Mouse (Mus musculus): ENCODE results near the gene Alpk3. TPM values are rescaled to one million over a fixed set of nuclear protein-coding genes. Genes with fewer than 3 reads are reported as not detected.

Alpk3 gene
- total and polyA plus RNA-seq, 3 experiments: under 0.01 to 0.03 TPM; not detected in 1

GRCm38 (mm10) chr7:81073273-81073672 is 15.9 kb downstream of the Alpk3 start:
- peaks cover 2 to 3% of the 10 kb centered on the region in 2 experiments; a peak in 2 of 4 replicates for H3K4me1 ChIP-seq (ENCODE audit: control insufficient read depth in 1 of 2, insufficient read depth in 2 of 2, low read length in 2 of 2)

DNA sequence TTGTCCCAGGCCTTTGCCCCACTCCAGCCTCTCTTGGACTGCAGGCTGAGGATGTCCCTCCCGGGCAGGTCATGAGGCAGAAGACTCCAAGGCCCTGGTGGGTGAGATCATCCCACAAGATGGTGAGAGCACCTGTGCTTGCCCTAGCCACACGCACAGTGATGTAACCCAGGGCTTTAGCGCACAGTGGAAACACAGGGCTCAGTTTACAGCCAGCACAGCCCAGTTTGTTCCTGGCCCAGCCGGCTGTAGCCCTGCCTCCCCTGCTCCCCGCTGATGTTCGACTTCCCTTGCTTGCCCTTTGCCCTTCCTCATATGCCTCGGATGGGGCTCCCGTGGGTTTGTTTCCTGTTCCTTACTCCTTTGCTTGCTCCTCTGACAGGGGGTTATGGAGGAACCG is 17.1 kb downstream of the Alpk3 start:
- H3K4me1 ChIP-seq (ENCODE audit: control insufficient read depth in 1 of 2, insufficient read depth in 2 of 2, low read length in 2 of 2): peaks cover 2 to 3% of the 10 kb centered on the region in 2 experiments; a peak in 2 of 4 replicates
- H3K9ac ChIP-seq (ENCODE audit: control insufficient read depth, low read depth, low read length, poor library complexity, severe bottlenecking): no peak overlapping the region
- no peaks in the 10 kb centered on the region for H3K9me3 ChIP-seq (replicated peaks; ENCODE audit: insufficient read depth, low read length)
- DNase-seq (ENCODE audit: low read depth, low spot score): no peak
- no peaks in the 10 kb centered on the region for H3K36me3 ChIP-seq (ENCODE audit: control insufficient read depth in 1 of 2, insufficient read depth in 2 of 2, low read length in 2 of 2)
- no peak overlapping the region for H3K27ac ChIP-seq (ENCODE audit: control insufficient read depth, low read depth, low read length)
- no peaks in the 10 kb centered on the region for H3K79me2 ChIP-seq (ENCODE audit: control insufficient read depth, insufficient read depth, low read length, poor library complexity)
- no peak for TF ChIP-seq TBP (IDR thresholded peaks at IDR 0.05; ENCODE audit: low read depth, low read length)
- TF ChIP-seq EP300 (IDR thresholded peaks at IDR 0.05; ENCODE audit: low read depth in 1 of 2, low read length in 2 of 2): no peak
- no peak for TF ChIP-seq USF1 (IDR thresholded peaks at IDR 0.05; ENCODE audit: low read depth, low read length)
- no peak for TF ChIP-seq RAD21 (IDR thresholded peaks at IDR 0.05; ENCODE audit: low read depth, low read length)
- TF ChIP-seq ZMIZ1 (IDR thresholded peaks at IDR 0.05; ENCODE audit: low read depth, low read length): no peak
- TF ChIP-seq MYC (IDR thresholded peaks at IDR 0.05; ENCODE audit: low read depth, low read length): no peak
- TF ChIP-seq POLR2AphosphoS5 (IDR thresholded peaks at IDR 0.05; ENCODE audit: borderline replicate concordance, low read depth, low read length): no peak
- TF ChIP-seq CHD2 (IDR thresholded peaks at IDR 0.05; ENCODE audit: low read length): no peak
- TF ChIP-seq MYB (IDR thresholded peaks at IDR 0.05; ENCODE audit: low read depth, low read length): no peak
- no peak for TF ChIP-seq CHD1 (IDR thresholded peaks at IDR 0.05; ENCODE audit: low read depth, low read length)
- no peak for TF ChIP-seq USF2 (IDR thresholded peaks at IDR 0.05; ENCODE audit: borderline replicate concordance in 1 of 2, insufficient read depth in 1 of 2, low read depth in 1 of 2, low read length in 2 of 2)
- TF ChIP-seq ELF1 (IDR thresholded peaks at IDR 0.05; ENCODE audit: low read depth, low read length): no peak
- no peak for TF ChIP-seq GABPA (IDR thresholded peaks at IDR 0.05; ENCODE audit: low read depth, low read length)
- no peak overlapping the region for H3K4me3 ChIP-seq (ENCODE audit: control insufficient read depth in 1 of 2, insufficient read depth in 1 of 2, low read depth in 2 of 2, low read length in 2 of 2)
- H3K27me3 ChIP-seq (ENCODE audit: control insufficient read depth in 1 of 2, insufficient read depth in 2 of 2, low read length in 2 of 2): peaks cover 9 to 11% of the 10 kb centered on the region in 2 experiments

More at GRCm38 (mm10) chr7:81073273-81073672, 15.9 kb downstream of the Alpk3 start:
- H3K4me3 ChIP-seq (ENCODE audit: control insufficient read depth in 1 of 2, insufficient read depth in 1 of 2, low read depth in 2 of 2, low read length in 2 of 2): no peak overlapping the region
- H3K27ac ChIP-seq (ENCODE audit: control insufficient read depth, low read depth, low read length): no peak overlapping the region
- TF ChIP-seq SMC3 (IDR thresholded peaks at IDR 0.05; ENCODE audit: low read depth, low read length) (peak; percentile 15; the same call in 1 of the 2 replicates), CTCF (IDR thresholded peaks at IDR 0.05 in 2 of 3, conservative IDR thresholded peaks at IDR 0.05 in 1 of 3; ENCODE audit: control insufficient read depth in 1 of 3, insufficient read depth in 1 of 3, low read depth in 2 of 3, low read length in 3 of 3, poor library complexity in 1 of 3, severe bottlenecking in 1 of 3) (peak; percentile 56 to 59 (median 56); a peak in 5 of 6 replicates), ZNF384 (IDR thresholded peaks at IDR 0.05; ENCODE audit: low read depth, low read length) (no peak), SIN3A (IDR thresholded peaks at IDR 0.05; ENCODE audit: low read length) (no peak), RAD21 (IDR thresholded peaks at IDR 0.05; ENCODE audit: low read depth, low read length) (peak; percentile 40)
- H3K9ac ChIP-seq (ENCODE audit: control insufficient read depth, low read depth, low read length, poor library complexity, severe bottlenecking): no peak overlapping the region
- H3K27me3 ChIP-seq (ENCODE audit: control insufficient read depth in 1 of 2, insufficient read depth in 2 of 2, low read length in 2 of 2): peaks cover 8 to 13% of the 10 kb centered on the region in 2 experiments
- H3K79me2 ChIP-seq (ENCODE audit: control insufficient read depth, insufficient read depth, low read length, poor library complexity): no peaks in the 10 kb centered on the region
- DNase-seq (ENCODE audit: low read depth, low spot score): peak; percentile 32
- H3K9me3 ChIP-seq (replicated peaks; ENCODE audit: insufficient read depth, low read length): no peaks in the 10 kb centered on the region
- no peaks in the 10 kb centered on the region for H3K36me3 ChIP-seq (ENCODE audit: control insufficient read depth in 1 of 2, insufficient read depth in 2 of 2, low read length in 2 of 2)

Data from MEL (cell line).